Mouse (Mus musculus): ENCODE measurements around the gene Hint3.

The Hint3 gene

GRCm38 (mm10) chr10:30600094-30600534 is 29.3 kb downstream of the Hint3 start:
- no peak for DNase-seq (ENCODE audit: extremely low spot score, low spot score)

- DNase-seq (ENCODE audit: extremely low spot score, low spot score): no peak
Measured at GRCm38 (mm10) chr10:30587037-30587436, 42.4 kb downstream of the Hint3 start.

- no peak for DNase-seq (ENCODE audit: extremely low spot score, low spot score)
Measured at GRCm38 (mm10) chr10:30585691-30586090, 43.7 kb downstream of the Hint3 start.

GRCm38 (mm10) chr10:30577670-30578280 is 51.7 kb downstream of the Hint3 start:
- DNase-seq (ENCODE audit: extremely low spot score, low spot score): no peak

- DNase-seq (ENCODE audit: extremely low spot score, low spot score): no peak
Measured at GRCm38 (mm10) chr10:30566364-30566763, 63.1 kb downstream of the Hint3 start.

- no peak for DNase-seq (ENCODE audit: extremely low spot score, low spot score)
Measured at GRCm38 (mm10) chr10:30564651-30565050, 64.8 kb downstream of the Hint3 start.

Data from neural tube, embryonic 10.5 days (tissue).